Mouse (Mus musculus) embryonic fibroblast, embryonic 13.5 days (primary cell): Measurements from ENCODE around the gene Cort.
"Not testable (repeated sequence)": the region's sequence is repeated elsewhere in the genome, so short reads cannot be mapped to it uniquely, and the experiment has no call there.

Experiments used
- CTCF ChIP-seq: IDR thresholded peaks from 2 replicates; pipeline ENCODE4 v1.5.1; 2011; ENCODE audit warnings: mild to moderate bottlenecking, control low read depth, low read length, moderate library complexity, borderline replicate concordance; ENCODE audit not compliant: insufficient read depth
- POLR2A ChIP-seq: IDR thresholded peaks from 2 replicates; pipeline ENCODE4 v1.6.1; 2011; ENCODE audit warnings: low read depth, mild to moderate bottlenecking, control low read depth, low read length, moderate library complexity

DNA sequence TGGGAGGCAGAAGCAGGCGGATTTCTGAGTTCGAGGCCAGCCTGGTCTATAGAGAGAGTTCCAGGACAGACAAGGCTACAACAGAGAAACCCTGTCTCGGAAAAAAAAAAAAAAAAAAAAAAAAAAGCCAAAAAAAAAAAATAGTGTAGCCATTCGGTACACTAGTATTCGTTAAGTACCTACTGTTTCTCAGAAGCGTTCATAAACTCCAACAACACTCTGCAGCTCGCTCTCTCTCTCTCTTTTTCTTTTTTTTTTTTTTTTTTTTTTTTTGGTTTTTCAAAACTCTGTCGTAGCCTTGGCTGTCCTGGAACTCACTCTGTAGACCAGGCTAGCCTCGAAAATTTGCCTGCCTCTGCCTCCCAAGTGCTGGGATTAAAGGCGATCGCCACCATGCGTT, 26.1 kb downstream of the Cort start:
- TF ChIP-seq CTCF, POLR2A: not testable (repeated sequence)
